Mouse (Mus musculus): ENCODE data around the gene Pnmt. TPM values are rescaled to one million over a fixed set of nuclear protein-coding genes. Genes with fewer than 3 reads are reported as not detected.
A peak's percentile ranks its signal among the peaks of the same experiment; 100 is the strongest.

Pnmt gene
- total RNA-seq, 2 experiments from 2014 or later = 0.76 to 1.6 TPM

DNA sequence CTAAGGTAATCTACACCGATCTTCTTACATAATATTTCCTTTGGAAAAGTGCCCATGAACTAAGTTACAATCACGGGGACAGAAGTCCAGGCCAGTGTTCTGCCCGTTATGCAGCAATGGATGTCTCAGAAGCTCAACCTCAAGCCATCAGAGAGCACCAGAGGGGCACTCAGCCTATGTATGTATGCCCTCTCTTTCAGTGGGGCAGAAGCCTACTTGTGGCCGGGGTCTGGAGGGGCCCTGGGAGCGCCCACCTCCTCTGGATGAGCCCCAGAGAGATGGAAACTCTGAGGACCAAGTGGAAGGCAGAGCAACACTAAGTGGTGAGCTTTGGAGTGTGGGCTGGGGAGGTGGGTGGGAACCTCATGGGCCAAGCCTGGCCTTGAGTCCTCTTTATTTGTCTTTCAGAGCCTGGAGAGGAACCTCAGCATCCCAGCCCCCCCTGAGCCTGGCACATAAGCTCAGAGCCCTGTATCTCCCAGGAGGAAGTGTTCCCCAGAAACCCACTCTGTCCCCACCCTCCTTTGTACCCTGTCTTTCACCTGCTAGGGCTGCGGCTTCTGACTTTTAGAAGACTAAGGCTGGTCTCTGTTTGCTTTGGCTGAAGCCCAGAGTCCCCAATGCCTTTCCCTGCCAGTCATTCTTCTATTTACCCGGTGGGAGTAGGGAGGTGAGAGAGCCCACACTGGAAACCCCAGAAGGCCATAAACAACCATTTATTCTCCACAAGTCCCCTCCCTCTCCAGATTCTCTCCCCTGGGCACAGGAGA lies 29.4 kb upstream of the Pnmt start:
- DNase-seq = no peak
- intact Hi-C loops (cut with DNase I) = no loop called here

DNA sequence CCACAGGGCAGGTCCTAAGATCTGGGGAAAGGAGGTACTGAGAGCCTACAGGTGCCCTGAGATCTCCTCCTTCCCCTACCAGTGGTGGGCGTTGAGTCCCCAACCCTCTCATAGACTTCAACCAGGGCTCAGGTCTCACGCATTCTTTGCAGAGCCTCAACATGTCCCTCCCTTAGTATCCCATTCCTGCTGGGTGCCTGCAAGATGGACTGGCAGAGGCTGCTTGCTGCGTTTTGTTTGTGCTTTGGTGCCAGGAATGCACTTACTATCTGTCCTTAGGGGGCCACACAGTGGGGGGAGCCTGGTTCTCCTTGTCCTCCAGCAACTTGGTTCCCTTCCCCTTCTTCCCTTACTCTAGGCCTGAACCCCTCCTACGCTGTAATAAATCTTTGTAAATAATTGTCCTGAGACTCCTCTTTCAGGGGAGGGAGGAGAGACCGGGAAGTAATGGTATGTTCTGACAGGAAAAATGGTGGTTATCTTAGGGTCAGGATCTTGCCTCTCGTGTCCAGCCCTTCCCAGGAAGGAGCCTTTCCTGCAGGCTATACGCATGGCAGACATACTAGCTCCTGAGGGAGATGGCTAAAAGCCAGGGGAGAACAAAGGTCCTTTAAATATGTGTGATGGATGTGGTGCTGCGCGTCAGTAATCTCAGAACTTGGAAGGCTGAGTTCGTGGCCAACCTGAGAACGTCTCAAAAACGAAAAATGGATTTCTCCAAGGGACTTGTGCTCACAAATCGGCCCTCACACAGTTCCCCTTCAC lies 28.7 kb upstream of the Pnmt start:
- intact Hi-C loops (cut with DNase I) = no loop called here

DNA sequence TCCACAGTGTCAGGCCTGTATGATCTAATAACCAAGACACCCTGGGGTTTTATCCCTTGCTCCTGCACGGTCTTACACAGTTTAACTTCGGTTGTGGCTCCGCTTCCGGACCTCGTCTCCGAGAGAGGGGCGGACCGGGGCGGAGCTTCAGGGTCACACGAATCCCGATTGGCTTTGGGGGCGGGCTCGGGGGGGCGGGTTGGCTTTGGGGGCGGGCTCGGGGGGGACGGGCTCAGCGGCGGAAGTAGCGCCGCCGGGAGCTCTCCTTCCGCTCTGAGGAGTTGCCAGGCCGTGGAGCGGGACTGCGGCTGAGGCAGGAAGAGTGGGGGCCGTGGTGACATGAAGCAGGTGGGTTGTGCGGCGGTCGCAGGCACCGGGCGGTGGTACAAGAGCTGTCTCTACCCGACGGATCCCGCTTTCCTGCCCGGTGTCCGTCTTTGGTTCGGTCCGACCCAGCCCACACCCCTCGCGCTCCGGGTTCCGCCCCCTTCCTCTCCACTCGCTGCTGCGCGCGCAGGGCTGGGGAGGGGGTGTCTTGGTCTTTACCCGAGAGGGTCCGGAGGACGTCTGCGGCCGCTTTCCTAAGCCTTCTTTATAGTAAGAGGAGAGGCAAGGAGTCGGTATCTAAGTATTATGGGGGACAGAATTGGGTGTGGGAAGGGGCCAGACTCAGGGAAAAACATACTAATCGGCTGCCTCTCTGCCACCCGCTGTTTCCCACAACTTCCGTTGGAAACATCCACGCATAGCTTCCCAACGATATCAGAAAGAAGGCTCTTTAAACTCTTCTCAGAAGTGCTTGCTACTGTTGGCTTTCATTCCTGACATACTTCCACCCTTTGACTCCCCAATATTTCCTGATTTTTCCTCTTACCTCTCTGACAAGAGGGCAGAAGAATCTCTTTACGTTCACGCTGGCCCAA lies 27.8 kb upstream of the Pnmt start, which contains the start of gene Stard3:
TSS of gene Stard3 (plus strand) at position 208 of the 923 bp plus-strand sequence.
- intact Hi-C loops (cut with DNase I) = no loop called here
- peak; percentile 88 to 89 for DNase-seq

More for the DNA sequence above, 28.7 kb upstream of the Pnmt start:
- no peak for DNase-seq

DNA sequence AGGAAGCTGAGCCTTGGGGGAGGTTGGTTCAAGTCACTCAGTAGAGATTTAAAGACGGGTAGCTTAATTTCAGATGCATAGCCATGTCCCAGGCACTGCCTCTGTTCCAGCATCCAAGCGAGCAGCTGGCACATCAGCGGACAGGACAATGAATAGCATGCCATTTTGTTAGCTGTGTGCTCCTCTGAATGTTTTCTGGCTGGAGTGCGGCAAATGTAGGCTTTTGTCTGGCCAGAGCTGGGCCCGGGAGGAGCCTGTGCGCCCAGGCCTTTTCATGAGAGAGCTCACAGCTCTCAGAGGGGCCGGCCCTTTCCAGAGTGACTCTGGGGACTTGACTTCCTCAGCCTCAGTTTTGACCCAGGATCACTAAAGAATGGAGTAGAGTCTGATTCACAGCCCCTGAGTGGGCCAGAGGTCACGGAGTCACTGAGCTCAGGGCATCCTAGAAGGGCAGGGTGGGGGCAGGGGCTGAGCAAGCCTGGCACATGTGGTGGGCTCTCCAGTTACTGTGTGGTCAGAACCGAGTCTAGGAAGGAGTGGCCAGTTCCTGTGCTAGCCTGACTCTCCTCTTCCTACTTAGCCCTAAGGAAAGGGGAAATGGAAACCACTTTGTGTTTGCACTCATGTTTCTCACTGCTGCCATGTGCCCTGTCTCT lies 25.3 kb upstream of the Pnmt start:
- intact Hi-C loops (cut with DNase I) = no loop called here
- DNase-seq = no peak

DNA sequence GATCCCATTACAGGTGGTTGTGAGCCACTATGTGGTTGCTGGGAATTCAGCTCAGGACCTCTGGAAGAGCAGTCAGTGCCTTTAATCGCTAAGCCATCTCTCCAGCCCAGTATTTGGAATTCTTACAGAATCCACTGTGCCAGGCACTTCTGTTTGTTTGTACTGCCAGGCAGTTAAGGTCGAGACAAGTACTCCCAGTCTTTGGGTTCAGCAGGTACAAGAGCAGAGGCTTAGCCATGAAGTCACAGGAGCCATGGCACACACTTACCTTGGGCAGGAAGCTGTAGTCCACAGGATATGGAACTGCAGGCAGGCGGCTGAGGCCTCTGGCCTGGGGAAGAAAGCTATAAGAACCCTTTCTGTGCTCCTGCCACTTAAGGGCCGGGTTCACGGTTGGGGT lies 22.4 kb upstream of the Pnmt start:
- no peak for DNase-seq
- intact Hi-C loops (cut with DNase I) = no loop called here

DNA sequence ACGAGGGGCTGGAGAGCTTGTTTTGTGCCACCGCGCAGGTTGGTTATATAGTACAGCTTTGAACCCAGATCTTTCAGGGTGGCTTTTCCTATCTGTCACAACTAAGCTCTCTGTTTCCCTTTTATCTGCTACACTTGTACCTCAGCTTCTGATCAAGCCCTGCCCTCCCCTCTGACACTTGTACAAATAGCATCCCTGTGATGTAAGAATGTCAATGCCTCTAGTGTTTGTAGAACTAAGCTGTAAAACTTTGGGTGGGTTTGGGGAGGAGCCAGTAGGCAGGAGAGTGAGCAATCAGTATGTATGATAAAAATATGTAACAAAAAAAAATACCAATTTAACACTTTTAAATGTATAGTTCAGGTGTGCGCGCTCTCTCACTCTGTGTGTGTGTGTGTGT lies 21.8 kb upstream of the Pnmt start:
- DNase-seq = no peak
- intact Hi-C loops (cut with DNase I) = no loop called here

DNA sequence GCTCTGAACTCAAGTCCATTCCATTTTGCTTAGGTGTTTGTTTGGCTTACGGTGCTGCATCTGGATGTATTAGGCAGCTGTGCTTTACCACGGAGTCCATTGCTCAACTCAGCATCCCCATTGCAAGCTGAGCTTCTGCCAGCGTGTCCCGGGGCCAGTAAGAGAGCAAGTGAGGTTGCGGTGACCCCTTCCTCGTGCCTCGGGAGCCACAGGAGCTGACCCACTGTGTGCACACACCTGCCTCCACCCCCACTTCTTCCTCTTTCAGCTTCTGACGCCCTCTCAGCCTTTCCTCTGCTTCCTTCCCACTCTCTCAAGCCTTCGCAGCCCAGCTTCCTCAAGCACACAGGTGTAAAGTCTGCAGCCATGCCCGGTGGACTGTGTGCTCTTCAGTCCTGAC lies 20.0 kb upstream of the Pnmt start:
- intact Hi-C loops (cut with DNase I) = no loop called here
- no peak for DNase-seq

DNA sequence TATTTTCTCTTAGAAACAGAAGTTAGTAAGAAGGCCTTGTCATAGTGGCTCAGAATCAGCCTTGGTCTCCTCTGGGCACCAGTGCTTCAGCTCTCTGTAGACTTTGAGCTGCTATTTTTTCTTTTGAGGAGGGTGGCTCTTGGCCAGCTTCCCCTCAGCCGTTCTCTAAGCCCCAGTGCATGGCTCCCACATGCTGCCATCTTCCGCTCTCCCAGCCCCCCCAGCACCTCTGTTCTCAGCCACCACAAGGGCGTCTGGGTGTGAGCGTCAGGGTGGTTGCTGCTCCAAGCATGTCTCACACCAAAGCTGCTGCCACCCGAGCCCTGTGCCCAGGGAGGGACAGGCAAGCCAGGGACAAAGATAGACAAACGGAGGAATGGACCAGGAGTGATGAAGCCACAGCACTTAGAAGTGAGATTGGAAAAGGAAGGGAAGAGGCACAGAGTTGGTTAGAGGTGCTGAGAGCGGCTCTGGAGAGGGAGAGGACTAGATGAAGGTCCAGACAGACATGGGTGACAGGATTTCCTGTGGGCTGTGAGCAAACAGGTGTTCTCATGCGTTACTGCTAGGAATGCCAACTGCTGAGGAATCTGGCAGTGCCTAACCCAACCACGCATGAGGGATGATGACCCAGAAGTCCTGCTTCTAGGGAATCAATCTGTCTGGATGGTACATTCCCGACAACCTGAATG lies 18.9 kb upstream of the Pnmt start:
- DNase-seq = no peak
- intact Hi-C loops (cut with DNase I) = no loop called here

DNA sequence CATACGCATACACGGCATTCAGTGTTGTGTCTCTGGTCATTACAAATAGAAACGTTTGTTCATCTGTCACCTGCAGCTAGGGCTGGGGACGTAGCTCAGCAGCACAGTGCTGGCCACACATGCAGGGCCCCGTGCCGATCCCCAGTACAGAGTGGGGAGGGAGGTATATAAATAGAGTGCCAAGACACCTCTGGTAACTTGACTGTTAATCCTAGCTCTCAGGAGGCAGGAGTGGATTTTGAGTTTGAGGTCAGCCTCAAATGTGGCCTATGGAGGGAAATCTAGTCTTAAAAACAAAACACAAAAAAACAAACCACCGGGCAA lies 18.4 kb upstream of the Pnmt start:
- no peak for DNase-seq
- intact Hi-C loops (cut with DNase I) = no loop called here

DNA sequence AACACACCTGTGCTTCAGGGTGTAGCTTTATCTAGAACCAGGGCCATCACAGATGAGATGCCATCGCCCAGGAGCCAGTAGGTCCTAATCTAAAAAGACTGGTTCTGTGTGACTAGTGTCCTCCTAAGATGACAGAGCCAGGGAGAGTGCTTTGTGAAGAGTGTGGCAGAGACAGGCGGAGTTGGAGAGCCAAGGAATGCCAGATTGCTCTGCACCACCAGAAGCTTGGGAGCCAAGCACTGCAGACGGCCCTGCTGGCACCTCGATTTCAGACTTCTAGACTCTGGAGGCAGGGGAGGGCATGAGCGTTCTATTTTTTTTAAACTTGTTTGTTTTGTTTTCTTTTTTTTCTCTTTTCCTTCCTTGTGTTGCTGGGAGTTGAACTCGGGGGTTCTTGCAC lies 16.9 kb upstream of the Pnmt start:
- no peak for DNase-seq
- intact Hi-C loops (cut with DNase I) = no loop called here

DNA sequence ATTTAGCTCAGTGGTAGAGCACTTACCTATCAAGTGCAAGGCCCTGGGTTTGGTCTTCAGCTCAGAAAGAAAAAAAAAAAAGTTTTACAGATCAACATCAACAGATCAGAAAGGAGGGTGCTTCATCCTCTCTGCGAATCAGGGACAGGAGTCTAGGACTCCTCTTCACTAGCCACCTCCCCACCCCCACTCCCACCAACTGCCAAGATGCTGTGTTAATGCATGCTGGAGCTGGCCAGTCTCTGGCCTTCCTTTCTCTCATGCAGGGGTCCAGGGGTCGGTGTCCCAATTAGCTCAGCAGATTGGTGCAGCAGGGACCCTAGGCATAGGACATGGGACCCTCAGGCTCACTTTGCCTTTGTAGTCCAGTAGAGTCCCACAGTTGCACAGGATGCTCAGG lies 15.7 kb upstream of the Pnmt start:
- intact Hi-C loops (cut with DNase I) = no loop called here

DNA sequence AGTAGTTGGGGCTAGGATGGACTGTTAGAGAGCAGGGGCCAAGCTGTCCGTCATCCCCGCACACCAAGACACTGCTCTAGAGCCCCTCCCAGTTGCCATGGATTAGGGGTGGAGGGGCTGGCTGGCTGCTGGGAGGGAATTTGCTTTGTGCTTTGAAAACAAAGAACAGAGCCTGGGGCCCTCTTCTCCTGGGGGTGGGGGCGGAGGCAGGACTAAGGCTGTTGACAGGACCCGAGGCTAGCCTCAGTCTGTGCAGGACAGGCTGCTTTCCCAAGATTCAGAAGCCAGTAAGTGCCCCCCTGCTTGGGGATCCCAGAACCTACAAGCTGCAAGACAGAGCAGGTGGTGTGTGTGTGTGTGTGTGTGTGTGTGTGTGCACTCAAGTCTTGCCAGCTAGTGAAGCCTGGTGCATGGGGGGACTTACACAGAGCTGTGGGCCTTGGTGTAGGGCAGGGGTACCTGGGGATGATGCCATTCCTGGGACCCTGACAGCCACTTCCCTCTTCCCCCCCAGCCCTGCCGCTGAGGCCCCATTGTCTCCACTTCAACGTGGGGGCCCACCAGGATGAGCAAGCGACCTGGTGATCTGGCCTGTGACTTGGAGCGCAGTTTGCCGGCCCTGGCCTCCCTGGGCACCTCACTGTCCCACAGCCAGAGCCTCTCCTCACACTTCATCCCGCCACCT lies 14.6 kb upstream of the Pnmt start:
- intact Hi-C loops (cut with DNase I) = loop anchor here (1.0 kb wide), 1 partner anchor 29 kb away; no protein-coding TSS in a partner anchor
- DNase-seq = no peak

More for the DNA sequence above, 15.7 kb upstream of the Pnmt start:
- no peak for DNase-seq

DNA sequence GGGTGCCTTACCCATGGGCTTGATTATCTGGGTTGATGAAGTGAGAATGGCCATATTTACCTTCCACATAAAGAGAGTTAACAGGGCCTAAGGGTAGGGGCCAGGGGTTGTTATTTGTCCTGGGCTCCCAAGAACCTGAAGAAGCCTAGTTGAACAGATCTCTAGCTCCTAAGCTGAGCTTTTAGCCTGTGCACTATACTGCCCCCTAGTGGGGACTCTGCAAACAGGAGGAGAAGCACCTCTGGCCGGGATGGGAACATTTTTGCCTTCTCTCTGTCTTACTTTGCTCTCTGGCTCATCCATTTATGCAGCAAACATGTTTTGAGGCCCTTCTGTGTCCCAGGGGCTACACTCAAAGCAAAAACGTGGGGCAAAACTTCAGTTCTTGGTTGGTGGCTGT lies 13.8 kb upstream of the Pnmt start:
- intact Hi-C loops (cut with DNase I) = loop anchor here (1.0 kb wide), 1 partner anchor 30 kb away; no protein-coding TSS in a partner anchor
- DNase-seq = peak in 1 of 2 experiments; percentile 64

DNA sequence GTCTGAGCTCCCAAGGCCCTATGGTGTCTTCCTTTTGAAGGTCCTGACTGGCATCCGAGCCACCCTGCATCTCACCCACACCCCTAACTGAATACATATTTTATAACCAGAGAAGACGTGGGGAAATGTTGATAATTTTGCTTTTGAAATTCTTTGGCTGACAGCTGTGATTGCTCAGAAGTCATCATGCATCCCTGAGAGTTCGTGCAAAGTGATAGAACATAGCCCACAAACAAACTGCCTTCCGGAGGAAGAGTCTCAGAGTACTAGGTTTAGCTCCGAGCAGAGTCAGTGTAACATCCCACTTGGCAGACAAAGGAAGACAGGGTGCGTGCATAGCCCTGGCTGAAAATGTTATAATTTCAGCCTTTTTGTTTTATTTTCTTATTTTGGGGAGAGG lies 13.0 kb upstream of the Pnmt start:
- DNase-seq = no peak
- intact Hi-C loops (cut with DNase I) = no loop called here

DNA sequence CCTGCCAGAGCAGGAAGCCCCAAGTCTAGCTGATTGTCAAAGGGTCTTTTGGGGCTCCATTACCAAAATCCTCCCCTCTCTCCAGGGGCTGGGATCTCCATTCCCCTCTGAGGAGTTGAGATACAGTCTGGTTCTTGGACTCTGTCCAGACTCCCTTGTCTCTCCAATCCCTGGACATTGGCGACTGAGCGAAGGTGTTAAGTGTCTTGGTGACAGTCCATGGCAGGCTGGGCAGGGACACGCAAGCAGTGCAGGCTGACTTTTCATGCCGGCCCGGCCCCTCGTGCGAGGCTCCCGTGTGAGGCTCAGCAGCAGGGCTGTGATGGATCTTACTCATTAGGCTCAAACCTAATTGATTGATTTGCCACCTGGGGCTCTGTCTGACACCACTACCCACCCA lies 12.0 kb upstream of the Pnmt start:
- intact Hi-C loops (cut with DNase I) = no loop called here
- peak in 1 of 2 experiments; percentile 43 for DNase-seq

DNA sequence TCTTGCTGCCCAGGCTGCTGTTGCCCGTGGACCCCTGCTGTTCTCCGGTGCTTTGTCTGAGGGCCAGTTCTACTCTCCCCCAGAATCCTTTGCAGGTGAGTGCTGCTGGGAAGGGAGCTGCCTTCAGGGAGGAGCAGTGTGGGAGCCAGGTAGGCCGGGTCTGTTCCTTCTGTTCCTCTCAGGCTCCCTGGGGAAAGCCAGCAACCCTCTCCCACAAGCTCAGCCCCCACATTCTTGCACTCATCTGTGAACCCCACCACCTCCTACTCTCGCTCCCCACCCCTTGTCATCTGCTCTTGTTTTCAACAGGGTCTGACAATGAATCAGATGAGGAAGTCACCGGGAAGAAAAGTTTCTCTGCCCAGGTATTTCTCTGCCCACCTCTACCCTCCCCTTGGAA lies 9.5 kb upstream of the Pnmt start:
- no peak for DNase-seq
- intact Hi-C loops (cut with DNase I) = no loop called here

DNA sequence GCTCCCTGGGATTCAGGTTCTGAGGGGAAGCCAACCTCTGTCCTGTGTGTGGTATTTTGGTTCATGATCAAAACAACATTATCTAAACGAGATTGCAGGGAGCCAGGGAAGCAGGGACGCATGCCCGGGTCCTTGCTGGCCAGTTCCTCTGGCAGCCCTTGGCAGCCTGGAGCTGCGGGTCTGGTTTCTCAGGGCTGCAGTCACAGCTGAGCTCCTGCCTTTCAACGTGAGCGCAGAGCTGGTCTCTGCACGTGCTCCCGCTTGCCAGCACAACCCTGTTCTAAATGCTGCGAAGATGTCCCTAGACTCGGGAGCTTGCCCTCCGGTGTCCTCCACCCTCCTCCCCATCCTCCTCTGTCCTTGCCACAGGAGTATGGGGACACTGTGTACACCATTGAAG lies 8.5 kb upstream of the Pnmt start:
- peak in 1 of 2 experiments; percentile 56 for DNase-seq

DNA sequence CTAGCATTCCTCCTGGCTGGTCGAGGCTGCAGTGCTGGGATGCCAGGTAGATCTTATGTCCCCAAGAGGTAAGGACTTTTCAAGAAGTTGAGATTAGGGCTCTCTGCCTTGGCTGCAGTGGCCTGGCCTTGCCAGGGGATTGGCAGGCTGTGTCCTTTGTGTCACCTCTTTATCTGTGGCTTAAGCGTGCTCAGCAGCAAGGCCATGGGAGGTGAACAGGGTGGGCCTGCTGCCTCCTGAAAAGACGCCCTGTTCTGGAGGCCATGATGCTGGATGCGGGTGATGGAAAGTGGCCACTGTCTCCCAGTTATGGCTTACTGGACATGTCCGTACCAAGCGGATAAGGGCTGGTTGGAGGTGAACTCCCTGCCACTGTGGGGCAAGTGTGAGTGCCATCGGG lies 6.9 kb upstream of the Pnmt start:
- intact Hi-C loops (cut with DNase I) = no loop called here
- peak in 1 of 2 experiments; percentile 47 for DNase-seq

More for the DNA sequence above, 8.5 kb upstream of the Pnmt start:
- intact Hi-C loops (cut with DNase I) = no loop called here

DNA sequence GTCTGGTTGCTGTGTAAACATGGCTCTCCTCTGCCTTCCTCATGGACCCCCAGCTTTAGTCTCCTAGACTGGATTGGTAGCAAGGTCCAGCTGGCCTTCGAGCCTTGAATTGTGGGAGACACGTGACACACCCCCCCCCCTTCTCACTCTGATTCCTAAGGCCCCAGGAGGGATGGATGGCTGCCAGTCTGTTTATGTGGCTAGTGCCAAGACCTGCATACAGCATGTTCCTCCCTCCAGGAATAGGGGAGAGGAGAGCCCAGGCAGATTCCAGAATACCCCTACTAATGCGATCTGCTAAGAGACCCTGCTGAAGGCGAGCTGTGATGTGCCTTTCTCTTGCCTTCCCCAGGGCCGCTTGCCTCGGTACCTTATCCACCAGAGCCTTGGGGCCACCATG lies 6.1 kb upstream of the Pnmt start:
- intact Hi-C loops (cut with DNase I) = no loop called here
- DNase-seq = no peak

Measured in heart, postnatal 36 days (tissue).